Mouse (Mus musculus) layer of hippocampus, adult 2 months (tissue): ENCODE results near the gene Cfap57. TPM values are rescaled to one million over a fixed set of nuclear protein-coding genes. Genes with fewer than 3 reads are reported as not detected.
"Not testable (repeated sequence)": the region's sequence is repeated elsewhere in the genome, so short reads cannot be mapped to it uniquely, and the experiment has no call there.

Source experiments
- DNase-seq, 2 experiments: peaks; one replicate each; pipeline ENCODE4 v3.0.0; 2022; ENCODE audit warnings: low spot score in 2 of 2
- H3K27ac ChIP-seq: fragments of 200-600 bp; 2 replicates; pipeline ENCODE4 v1.8.1; 2022
- H3K4me3 ChIP-seq: fragments of 200-600 bp; 2 replicates; pipeline ENCODE4 v1.8.1; 2022; ENCODE audit warnings: mild to moderate bottlenecking
- CTCF ChIP-seq: fragments of 200-600 bp; conservative IDR thresholded peaks from 2 replicates; pipeline ENCODE4 v1.8.1; 2022; ENCODE audit warnings: antibody characterized with exemption, mild to moderate bottlenecking, moderate library complexity
- total RNA-seq, 2 experiments: library from RNA; stranded (reverse); gene quantifications; 2 replicates each; pipeline ENCODE4 v1.2.3; 2021

Gene Cfap57
- total RNA-seq, 2 experiments from 2014 or later = 0.56 to 0.72 TPM

DNA sequence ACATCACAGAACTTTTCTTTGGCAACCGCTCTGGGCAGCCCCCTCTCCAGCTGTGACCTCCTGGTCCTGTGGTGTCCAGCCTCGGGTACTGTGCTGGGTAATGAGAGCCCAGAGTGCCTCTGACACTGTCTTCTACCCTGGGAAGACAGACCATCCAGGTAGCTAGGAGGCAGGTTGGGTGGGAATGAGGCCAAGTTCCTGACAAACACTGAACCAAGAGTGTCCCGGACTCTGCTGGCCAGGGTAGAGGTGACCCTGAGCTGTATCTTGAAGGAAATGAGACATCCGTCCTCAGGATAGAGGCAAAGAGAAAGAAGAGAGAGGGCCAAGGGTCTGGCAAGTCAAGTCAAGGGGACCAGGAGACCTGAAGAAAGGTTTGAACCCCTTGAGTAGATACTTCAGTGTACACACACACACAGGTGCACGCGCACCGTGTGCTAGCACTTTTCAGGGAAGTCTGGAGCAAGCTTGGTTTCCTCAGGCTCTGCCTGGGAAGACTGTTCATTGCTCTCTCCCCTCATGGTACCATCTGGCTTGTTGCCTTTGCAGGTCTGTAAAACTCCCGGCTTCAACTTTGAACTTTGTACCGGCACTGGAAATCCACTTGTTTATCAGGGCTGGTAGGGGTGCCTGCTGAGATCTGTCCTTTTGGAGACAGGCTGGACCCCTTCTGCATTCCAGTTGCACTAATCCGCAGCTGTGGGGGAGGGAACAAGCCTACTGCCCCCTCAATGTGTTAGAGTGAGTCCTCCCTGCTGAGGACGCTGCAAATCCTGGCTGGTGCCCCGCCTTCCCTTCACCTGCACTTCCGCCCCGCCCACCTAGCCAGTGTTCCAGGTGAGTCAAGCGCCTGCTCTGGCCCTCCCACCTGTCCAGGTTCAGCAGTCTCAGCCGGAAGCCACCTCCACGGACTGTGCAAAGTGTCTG lies 93.9 kb downstream of the Cfap57 start, which contains the start of gene 2610528J11Rik:
2610528J11Rik (plus strand) TSS at position 592 of the 927 bp plus-strand sequence.
- H3K27ac ChIP-seq = no peak within 1 kb of the TSS
- DNase-seq = no peak
- H3K4me3 ChIP-seq = no peak within 1 kb of the TSS
- no peak for TF ChIP-seq CTCF

DNA sequence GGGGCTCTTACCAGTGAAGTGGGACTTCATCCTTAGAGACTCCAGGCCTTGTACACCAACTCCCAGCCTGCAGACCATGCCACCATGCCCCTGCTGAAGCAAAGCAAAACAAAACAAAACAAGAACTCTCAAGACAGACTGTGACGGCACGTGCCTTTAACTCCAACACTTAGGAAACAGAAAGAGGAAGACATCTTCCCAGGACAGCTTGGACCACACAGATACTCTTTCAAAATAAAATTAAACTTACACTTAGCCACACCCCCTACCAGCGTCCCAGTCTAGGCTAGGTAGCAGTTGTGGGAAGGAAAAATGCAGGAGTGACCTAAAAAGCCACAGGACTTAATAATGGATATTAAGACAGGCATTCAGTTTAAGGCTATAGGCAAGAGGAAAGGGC lies 94.8 kb downstream of the Cfap57 start:
- H3K27ac ChIP-seq = no peak overlapping the region
- H3K4me3 ChIP-seq = no peak overlapping the region
- no peak for DNase-seq
- no peak for TF ChIP-seq CTCF

DNA sequence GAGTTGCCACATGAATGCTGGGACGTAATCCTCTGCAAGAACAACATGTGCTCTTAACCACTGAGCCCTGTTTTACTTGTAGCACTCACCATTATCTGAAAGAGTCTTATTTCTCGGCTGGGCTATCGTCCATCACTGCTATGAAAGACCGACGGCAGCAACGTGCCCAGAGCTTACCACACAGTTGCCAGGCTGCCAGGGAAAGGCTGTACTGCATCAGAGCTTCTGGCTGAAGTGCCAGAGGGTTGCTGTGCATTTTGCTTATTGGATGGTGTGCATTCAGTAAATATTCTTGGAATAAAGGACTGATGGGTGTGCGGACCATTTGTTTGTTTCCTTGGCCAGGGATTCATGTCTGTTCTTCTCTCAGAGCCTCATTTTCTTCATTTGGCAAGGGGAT lies 96.6 kb downstream of the Cfap57 start:
- no peak for TF ChIP-seq CTCF
- no peak overlapping the region for H3K4me3 ChIP-seq
- H3K27ac ChIP-seq = no peak overlapping the region
- no peak for DNase-seq

DNA sequence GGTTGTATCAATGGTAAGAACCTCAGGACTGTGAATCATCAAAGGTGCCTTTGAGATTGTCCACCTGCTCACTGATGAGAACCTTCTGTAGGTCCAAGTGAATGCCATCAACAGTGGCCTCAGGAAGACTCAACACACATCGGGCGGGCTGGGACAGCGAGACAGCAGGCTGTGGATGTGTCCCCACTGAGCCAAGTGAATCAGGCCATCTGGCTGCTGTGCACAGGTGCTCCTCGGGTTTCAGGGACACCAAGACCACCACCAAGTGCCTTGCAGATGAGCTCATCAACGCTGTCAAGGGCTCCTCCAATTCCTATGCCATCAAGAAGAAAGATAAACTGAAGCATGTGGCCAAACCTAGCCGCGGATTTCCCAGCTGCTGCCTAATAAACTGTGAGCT lies 98.3 kb downstream of the Cfap57 start:
- TF ChIP-seq CTCF = no peak
- Histone ChIP-seq H3K4me3 (no peak overlapping the region), H3K27ac (no peak overlapping the region)
- no peak for DNase-seq

DNA sequence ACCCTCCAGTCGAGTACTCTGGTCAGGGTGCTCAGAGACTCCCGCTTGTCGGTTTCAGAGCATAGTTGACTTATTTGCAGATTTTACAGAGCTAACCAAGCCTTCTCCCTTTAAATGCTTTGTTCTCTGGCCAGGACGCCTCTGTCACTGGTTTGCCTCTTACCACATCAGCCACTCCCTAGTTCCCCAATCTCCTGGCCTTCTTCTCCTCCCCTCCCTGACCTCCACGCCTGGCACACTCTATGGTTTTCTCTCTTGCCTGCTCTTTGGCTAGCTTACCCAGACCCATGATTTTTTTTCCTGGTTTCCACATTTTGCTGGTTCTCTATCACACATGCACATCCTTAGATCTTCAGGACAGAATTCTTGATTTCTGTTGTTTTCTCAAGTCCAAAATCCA lies 102.4 kb downstream of the Cfap57 start:
- no peak for TF ChIP-seq CTCF
- Histone ChIP-seq H3K27ac (no peak overlapping the region), H3K4me3 (no peak overlapping the region)
- no peak for DNase-seq

DNA sequence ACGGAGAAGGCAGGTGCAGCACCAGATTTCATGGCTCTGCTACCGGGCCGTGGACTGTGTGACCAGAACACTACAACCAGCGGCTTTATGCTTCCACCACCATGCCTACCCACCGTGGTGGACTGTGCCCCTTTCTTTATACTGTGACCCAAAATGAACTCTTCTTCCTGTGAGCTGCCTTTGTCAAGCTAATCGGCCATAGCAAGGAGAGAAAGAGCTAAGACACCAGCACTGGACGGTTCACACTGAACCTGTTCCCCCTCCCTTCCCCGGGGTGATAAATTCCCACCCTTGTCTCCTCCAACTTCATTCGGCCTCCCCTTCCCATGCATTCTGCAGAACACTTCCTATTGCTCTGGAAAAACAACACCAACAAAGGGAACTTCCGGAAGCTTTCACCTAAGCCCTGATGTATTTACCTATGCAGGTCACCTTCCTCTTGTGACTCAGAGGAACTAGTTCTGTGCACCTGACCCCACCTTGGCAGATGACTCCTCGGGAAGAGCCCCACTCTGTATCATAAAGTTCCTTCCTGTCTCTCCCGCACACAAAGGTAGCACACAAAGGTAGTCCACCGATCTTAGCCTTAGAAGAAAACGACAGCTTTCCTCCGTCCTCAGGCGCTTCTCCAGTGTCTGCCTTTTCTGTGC lies 103.0 kb downstream of the Cfap57 start:
- no peak for TF ChIP-seq CTCF
- Histone ChIP-seq H3K27ac (no peak overlapping the region), H3K4me3 (no peak overlapping the region)
- no peak for DNase-seq

DNA sequence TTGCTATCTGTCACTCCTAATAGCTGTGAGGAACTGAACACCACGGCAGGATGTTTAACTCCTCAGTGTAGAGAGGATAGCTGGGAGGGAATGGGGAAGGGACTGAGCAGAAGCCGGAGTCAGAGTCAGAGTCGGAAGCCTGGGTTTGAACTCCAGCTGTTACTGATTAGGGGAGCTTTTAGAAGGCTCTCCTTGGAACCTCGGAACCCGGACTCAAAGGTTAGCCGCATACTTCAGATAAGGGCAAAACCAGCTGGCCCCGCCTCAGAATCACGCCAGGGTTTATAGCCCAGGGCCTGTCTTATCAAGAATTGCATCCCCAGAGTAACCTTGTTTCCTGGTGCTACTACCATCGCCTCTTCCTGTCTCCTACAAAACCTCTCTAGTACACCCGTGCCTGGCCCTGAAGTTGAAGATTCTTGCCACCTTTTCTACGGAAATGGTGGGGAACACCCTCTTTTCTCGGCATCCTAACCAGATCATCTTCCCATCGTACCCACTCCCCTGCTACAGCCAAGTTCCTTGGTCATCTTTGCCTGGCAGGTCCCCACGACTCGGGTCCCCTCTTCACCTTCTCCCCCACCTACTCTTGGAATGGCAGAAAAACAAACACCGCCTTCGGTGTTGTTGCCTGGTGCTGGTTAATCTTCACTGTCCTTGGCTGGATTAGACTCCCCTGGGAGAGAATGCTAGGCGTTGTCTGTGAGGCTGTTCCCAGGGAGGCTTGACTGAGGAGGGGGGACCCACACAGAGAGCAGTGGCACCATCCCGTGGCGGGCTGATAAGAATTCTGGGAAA lies 103.7 kb downstream of the Cfap57 start:
- peak; percentile 47 for TF ChIP-seq CTCF
- no peak overlapping the region for H3K27ac ChIP-seq
- H3K4me3 ChIP-seq = no peak overlapping the region
- no peak for DNase-seq

DNA sequence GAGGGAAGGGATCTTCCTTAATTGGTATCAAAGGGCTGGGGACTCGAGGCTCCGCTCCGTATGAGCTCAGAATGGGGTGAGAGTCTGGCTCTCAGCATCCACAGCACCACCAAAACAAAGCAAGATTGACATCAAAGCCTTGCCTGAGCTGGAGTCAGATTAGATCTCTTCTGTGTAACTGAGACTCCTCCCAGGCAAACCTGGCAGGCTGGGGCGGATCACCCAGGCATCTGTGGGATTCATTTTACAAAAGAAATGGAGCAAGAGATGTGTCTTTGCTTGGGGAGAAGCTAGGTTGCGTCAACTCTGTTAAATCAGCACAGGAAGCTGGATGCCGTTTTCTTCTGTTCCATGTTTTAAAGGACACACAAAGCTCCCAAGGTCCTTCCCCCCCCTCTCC lies 111.5 kb downstream of the Cfap57 start:
- no peak overlapping the region for H3K27ac ChIP-seq
- H3K4me3 ChIP-seq = no peak overlapping the region
- TF ChIP-seq CTCF = no peak
- no peak for DNase-seq

DNA sequence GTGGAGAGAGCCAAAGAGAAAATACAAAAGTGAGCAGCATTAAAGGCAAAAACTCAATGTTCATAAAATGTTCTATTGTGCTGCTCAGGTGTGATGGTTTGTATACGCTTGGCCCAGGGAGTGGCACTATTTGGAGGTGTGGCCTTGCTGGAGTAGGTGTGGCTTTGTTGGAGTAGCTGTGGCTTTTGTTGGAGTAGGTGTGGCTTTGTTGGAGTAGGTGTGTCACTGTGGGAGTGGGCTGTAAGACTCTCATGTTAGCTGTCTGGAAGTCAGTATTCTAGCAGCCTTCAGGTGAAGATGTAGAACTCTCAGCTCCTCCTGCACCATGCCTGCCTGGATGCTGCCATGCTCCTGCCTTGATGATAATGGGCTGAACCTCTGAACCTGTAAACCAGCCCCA lies 113.4 kb downstream of the Cfap57 start:
- H3K4me3 ChIP-seq, DNase-seq, H3K27ac ChIP-seq: not testable (repeated sequence)

DNA sequence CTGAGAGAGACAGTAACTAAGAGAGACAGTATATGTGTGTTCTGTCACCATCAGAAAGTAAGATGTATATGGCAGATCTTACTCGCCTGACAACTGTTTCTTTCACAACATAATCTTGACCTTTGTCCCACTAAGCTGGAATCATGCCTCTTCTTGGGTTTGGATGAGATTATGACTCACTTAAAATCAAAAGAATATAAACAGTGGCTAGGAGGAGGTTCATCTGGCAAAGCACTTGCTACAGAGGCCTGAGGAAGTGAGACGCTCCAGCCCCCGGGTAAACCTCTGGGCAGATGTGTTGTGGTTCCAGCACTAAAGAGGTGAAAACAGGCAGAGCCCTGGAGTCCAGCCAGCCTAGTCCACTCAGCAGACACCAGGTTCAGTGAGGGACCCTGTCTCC lies 115.0 kb downstream of the Cfap57 start:
- DNase-seq = no peak
- no peak overlapping the region for H3K4me3 ChIP-seq
- no peak for TF ChIP-seq CTCF
- no peak overlapping the region for H3K27ac ChIP-seq

Other genes starting within 250 kb of the Cfap57 start
- 10 to 100 TPM; 41.7 to 46.9 TPM for gene Szt2, start 211.5 kb downstream of the Cfap57 start, total RNA-seq
- gene Med8, start 211.4 kb downstream of the Cfap57 start, total RNA-seq = 10 to 100 TPM; 56.4 to 56.6 TPM
- gene Elovl1, start 192.7 kb downstream of the Cfap57 start, total RNA-seq = 10 to 100 TPM; 20.8 to 22.9 TPM
- gene Cdc20, start 183.4 kb downstream of the Cfap57 start, total RNA-seq = 1 to 10 TPM; 1.1 to 1.3 TPM
- gene Mpl, start 163.3 kb downstream of the Cfap57 start, total RNA-seq = under 1 TPM in 1 of 2 experiments, not detected in 1; 0.20 TPM
- 1 to 10 TPM; 7.0 to 9.3 TPM for gene Tie1, start 130.7 kb downstream of the Cfap57 start, total RNA-seq
- gene 2610528J11Rik, start 93.8 kb downstream of the Cfap57 start, total RNA-seq = not detected
- gene Tmem125, start 76.7 kb downstream of the Cfap57 start, total RNA-seq = 1 to 10 TPM; 5.7 to 6.1 TPM
- 10 to 100 TPM; 56.5 to 58.8 TPM for gene Ebna1bp2, start within 50 bp of the Cfap57 start, total RNA-seq
- gene Olfr62, start 38.2 kb upstream of the Cfap57 start, total RNA-seq = not detected
- not detected for gene Olfr1342, start 72.0 kb upstream of the Cfap57 start, total RNA-seq
- gene Olfr1341, start 82.7 kb upstream of the Cfap57 start, total RNA-seq = not detected
- gene Olfr1340, start 99.4 kb upstream of the Cfap57 start, total RNA-seq = not detected
- not detected for gene Olfr1339, start 111.4 kb upstream of the Cfap57 start, total RNA-seq
- not detected for gene Olfr1338, start 138.0 kb upstream of the Cfap57 start, total RNA-seq
- not detected for gene Olfr1337, start 161.8 kb upstream of the Cfap57 start, total RNA-seq
- not detected for gene Olfr1335, start 189.2 kb upstream of the Cfap57 start, total RNA-seq
- not detected for gene Olfr1333, start 215.5 kb upstream of the Cfap57 start, total RNA-seq
- not detected for gene Olfr1331, start 243.9 kb upstream of the Cfap57 start, total RNA-seq